Mouse (Mus musculus): ENCODE data around the gene Tubb1.
A peak's percentile ranks its signal among the peaks of the same experiment; 100 is the strongest.

Gene Tubb1

DNA sequence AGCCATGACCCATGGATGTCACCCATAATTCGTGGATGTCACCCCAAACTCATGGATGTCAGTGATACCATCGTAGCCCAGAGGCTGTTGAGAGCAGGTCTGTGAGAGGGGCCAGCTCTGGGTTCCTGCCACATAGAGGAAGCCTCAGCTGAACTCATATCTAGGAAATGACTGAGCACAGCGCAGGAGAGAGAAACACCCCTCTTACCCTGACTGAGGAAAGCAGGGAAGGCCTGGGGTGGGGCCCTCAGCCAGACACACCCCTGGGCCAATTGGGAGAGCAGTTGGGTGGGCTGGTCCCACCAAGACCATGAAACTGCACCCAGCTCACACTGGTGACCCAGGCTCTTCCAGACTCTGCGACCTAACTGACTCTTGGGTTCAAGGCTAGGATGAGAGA is at the start of gene Tubb1:
Gene Tubb1, plus strand, starts transcription at position 343 of the 400 bp plus-strand sequence.
- no peak for DNase-seq (ENCODE audit: low read depth)

- no peak for DNase-seq (ENCODE audit: low read depth)
Observed at GRCm38 (mm10) chr2:174410222-174410621, 40.3 kb upstream of the Tubb1 start.

DNA sequence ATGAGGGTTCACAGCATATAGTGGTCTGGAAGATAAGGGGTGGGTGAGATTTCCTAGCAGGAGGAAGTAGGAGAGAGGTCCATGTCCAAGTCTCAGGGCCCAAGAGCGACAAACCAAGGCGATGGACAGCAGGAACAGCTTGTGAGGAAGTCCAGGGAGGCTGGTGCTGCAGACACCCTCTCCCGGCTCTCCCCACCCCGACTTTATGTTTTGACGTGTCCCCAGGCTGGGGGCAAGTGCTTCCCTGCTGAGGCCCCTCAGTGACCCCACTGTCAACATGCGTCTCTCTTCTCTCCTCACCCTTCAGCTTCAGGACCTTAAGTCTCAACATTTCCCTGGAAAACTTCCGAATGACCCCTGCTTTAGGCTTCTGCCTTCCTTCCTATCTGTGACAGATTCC is 37.4 kb upstream of the Tubb1 start:
- DNase-seq (ENCODE audit: low read depth): no peak

- no peak for DNase-seq (ENCODE audit: low read depth)
Observed at GRCm38 (mm10) chr2:174415001-174415730, 35.3 kb upstream of the Tubb1 start.

DNA sequence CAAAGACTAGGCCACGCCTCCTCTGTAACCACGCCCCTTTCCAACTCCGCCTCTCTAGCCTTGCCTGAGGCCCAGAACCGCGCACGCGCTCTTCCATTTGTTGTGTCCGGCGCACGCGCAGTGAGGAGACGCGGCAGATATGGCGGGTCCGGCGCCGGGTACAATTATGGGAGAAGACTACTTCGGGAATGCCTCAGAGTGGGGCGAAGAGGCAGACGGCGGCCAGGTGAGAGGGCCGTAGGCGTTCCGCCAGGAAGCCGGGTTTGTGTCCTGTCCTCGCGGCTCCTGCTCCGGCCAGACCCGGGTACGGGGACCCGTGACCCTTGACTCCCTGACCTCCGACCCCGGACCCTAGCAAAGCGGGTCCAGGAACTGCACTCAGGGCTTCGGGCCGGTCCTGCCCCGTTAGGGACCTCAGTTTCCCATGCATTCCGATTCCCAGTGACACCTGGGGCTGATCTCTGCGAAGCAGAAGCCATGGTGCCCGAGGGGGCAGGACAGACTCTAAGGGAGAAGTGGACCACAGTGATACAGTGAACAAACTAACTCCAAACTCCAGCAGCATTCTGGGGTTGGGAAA is 34.7 kb upstream of the Tubb1 start, which contains the start of gene Nelfcd:
Gene Nelfcd, plus strand, starts transcription at position 74 of the 580 bp plus-strand sequence.
- peak; percentile 95 for DNase-seq (ENCODE audit: low read depth)

DNA sequence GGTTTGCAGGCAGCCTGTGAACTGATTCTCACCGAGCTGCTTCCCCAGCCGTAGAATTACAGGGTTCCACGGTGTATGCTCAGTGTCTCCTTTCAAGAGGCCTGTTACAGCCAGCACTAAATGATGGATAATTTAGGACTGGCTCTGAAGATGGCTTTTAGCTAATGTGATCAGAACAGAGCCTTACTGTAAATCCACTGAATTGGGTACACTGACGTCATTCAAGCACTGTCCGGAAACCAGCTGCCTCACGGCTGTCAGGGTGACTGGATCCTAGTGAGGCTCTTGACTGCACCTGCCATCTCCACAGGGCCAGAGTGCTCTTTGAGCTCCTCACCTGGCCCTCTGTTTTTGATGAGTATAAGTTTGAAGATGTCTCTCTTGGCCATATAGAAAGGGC is 29.4 kb upstream of the Tubb1 start:
- no peak for DNase-seq (ENCODE audit: low read depth)

DNA sequence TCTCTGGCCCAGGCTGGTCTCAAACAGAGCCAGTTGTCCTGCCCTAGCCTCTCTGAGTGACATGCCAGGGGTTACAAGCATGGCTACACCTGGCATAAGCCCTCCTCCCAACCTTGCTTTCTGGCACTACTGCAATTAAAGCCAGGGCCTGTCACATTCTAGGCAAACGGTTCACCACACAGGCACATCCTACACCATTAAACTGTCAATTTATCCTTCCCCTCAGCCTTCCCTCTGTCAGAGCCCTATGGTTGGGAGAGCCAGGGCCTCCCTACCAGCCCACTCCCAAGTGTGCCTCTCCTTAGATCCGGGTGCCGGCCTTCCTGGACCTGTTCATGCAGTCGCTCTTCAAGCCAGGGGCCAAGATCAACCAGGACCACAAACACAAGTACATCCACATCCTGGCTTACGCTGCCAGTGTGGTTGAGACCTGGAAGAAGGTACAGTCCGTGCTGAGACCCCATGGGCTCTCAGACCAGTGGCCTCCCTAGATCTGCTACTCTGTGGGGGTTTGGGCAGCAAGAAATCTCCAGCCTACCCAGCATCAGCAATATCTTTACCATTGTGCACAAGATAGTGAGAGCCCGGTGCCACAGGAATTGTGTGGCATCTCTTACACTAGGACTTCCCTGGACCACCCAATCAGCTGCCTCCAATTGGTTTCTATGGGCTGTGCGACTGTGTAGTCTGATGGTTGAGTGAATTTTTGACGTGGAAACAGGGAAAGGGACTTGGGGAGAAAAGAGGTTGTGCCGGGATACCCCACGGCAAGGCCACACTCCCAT is 26.0 kb upstream of the Tubb1 start:
- DNase-seq (ENCODE audit: low read depth): no peak

- no peak for DNase-seq (ENCODE audit: low read depth)
Observed at GRCm38 (mm10) chr2:174426856-174427255, 23.6 kb upstream of the Tubb1 start.

DNA sequence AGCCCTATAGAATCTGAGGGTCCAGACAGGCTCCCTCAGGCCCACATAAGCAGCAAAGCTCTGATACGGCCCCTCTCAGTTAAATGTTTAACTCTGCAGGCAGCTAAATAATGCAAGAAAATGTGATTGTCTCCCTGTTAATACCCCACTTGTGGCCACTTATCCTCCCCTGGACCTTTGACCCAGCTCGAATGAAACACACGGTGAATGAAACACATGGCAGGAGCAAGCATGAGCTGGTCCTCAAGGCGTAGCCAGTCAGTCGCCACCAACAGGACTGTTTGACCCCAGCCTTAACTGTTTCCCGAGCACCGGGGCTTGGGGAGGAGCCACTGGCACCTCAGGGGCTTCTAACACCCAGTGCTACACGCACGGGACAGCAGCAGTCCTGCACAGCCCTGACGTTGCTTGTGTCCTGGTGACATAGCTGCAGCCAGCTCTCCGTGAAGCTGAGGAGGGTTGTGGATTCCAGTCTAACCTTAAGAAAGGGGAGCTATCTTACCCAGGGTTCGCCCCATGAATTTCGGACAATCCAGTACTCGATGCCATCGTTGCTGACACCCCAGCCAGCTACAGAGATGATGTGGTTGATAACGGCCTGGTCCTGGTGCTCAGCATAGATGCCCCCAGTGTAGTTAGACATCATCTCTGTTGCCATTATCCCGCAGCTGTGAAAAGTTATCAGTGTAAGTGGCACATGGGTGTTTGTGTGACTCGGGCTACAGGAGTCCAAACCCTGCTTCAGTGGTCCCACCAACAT is 22.2 kb upstream of the Tubb1 start:
- DNase-seq (ENCODE audit: low read depth): no peak

DNA sequence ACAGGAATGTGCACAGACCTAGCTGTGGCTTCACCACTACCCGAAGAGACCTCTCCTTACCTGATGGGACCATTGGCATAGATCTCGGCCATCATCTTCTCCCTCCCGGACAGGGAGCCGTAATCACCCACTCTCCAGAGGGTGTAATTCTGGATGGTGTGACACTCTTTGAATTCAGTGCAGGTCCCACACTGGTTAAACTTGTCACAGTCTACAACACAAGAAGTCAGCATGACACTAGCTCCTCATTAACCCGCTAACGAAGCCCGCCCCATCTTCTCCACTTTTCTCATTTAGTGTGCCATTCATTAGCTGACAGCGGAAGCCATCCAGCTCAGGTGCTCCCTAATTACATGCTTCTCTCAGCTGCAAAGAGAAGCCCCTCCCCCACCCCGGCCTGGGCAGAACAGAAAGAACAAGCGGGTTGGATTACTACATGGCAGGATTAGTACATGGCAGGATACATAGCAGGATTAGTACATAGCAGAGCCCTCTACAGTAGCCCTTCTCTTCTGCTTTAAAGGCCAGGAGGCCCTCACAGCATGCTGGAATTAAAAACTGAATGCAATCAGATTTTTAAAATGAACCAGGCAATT is 21.4 kb upstream of the Tubb1 start:
- no peak for DNase-seq (ENCODE audit: low read depth)

DNA sequence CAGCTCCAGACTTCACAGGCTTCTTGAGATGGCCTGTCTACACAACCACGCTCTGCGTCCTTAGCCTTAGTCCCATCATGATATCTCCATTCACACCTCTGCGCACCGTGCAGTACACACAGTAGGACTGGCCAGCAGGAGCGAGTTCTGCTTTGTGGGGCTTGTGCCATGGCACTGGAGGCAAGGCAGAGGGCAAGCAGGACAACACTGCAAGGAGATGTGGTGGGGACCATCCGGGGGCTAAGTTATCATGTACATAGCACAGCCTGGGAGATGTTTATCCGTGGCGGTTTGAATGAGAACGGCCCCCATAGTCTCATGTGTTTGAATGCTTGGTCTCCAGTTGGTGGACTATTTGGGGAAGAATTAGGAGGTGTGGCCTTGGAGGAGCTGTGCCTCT is 15.6 kb upstream of the Tubb1 start:
- no peak for DNase-seq (ENCODE audit: low read depth)

GRCm38 (mm10) chr2:174436076-174436701 is 14.3 kb upstream of the Tubb1 start:
- DNase-seq (ENCODE audit: low read depth): no peak

GRCm38 (mm10) chr2:174436916-174437696 is 13.4 kb upstream of the Tubb1 start:
- no peak for DNase-seq (ENCODE audit: low read depth)

DNA sequence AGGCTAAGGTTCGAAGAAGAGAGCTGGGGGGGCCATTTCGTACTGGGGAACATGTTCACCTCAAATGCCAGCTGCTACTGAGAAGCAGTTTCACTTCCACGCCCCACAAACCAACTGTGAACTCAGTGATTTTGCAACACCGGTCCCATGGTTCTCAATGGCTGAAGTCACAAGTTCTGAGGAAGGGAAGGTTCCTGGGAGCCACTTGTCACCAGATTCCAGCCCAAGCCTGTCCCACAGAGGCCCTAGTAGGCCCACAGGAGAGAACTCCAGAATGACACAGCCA is 12.9 kb upstream of the Tubb1 start:
- DNase-seq (ENCODE audit: low read depth): no peak

- DNase-seq (ENCODE audit: low read depth): no peak
Observed at GRCm38 (mm10) chr2:174438181-174438580, 12.3 kb upstream of the Tubb1 start.

DNA sequence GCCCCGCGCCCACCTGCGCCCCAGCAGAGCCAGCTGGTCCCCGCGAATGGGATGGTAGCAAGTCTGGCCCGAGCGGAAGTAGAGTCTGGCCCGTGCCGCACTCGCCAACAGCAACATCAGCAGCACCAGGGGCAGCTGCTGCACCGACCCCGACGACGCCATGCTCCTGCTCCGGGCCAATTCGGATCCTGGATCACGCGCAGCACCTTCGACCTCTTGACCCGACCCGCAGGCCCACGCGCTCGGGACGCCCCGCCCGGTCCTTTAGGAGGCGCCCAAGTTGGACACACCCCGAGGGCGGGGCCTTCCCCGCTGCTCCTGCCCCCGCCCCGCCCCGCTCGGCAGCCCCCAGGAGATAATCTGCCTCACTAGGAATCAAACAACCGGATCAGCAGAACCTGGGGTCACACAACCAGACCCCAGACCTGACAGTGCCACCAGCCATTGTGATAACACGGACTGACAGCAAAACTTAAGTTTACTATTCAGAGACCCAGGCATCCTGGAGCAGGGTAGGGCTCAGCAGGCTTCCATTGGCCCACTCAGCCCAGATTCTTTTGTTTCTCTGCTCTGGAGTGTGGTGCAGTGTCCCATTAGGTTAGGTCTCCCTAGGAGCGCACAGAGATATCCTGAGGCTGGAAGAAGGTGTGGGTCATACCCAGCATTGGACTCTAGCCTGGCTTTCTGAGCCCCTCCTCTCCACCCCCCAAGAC is 11.6 kb upstream of the Tubb1 start, which contains the start of gene Ctsz:
Gene Ctsz, minus strand, starts transcription at position 303 of the 713 bp plus-strand sequence.
- DNase-seq (ENCODE audit: low read depth): no peak

GRCm38 (mm10) chr2:174439450-174439838 is 11.1 kb upstream of the Tubb1 start:
- DNase-seq (ENCODE audit: low read depth): no peak

- no peak for DNase-seq (ENCODE audit: low read depth)
Observed at GRCm38 (mm10) chr2:174439961-174440360, 10.5 kb upstream of the Tubb1 start.

DNA sequence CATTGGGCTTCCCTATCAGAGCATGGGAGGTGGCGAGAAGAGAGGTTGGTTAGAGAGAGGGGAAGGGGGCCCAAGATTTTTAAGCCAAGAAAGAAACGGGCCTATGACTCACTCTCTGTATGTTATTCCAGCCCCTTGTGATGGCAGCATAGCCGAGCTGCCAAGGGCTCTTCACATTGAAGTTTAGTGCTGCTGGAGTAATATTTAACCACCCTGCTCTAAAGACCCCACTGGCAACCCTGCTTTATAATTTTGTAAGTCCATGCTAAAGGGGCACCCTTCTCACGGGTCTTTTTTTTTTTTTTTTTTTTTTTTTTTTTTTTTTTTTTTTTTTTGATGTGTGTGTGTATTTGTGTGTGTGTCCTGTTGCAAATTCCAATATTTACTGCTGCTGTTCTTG is 8.6 kb upstream of the Tubb1 start:
- no peak for DNase-seq (ENCODE audit: low read depth)

- DNase-seq (ENCODE audit: low read depth): no peak
Observed at GRCm38 (mm10) chr2:174442460-174442859, 8.0 kb upstream of the Tubb1 start.

Data from 416B (cell line).